Comparison of ENCODE assay signal across 8 mouse cellular contexts in genomic region chr2:155073978-155074765, GRCm38 (mm10). TPM values are rescaled to one million over a fixed set of nuclear protein-coding genes. Genes with fewer than 3 reads are reported as not detected.
DNase-seq lines count a peak whose midpoint lies in the region; ATAC-seq lines count a peak whose summit lies in the region.

Gene Ahcy, minus strand, starts transcription at chr2:155074497.

- H3K27me3 ChIP-seq in heart, embryonic 13.5 days (replicated peaks), result no peaks in the 10 kb centered on the region
- no peaks in the 10 kb centered on the region for H3K27me3 ChIP-seq in liver, embryonic 12.5 days (replicated peaks)
- no peaks in the 10 kb centered on the region for H3K27me3 ChIP-seq in stomach, embryonic 15.5 days (replicated peaks)

- H3K4me2 ChIP-seq in heart, embryonic 13.5 days, result peak within 1 kb of the TSS; percentile 82
- peak within 1 kb of the TSS; percentile 94 for H3K4me2 ChIP-seq in liver, embryonic 12.5 days
- H3K4me2 ChIP-seq in stomach, embryonic 15.5 days, result peak within 1 kb of the TSS; percentile 72

- H3K9ac ChIP-seq in heart, embryonic 13.5 days, result peak within 1 kb of the TSS; percentile 93
- peak within 1 kb of the TSS; percentile 91 for H3K9ac ChIP-seq in liver, embryonic 12.5 days
- peak within 1 kb of the TSS; percentile 49; the same call in 1 of the 2 replicates for H3K9ac ChIP-seq in stomach, embryonic 15.5 days

- peaks cover 22% of the 10 kb centered on the region for H3K4me1 ChIP-seq in heart, embryonic 13.5 days
- peaks cover 54% of the 10 kb centered on the region for H3K4me1 ChIP-seq in liver, embryonic 12.5 days
- H3K4me1 ChIP-seq in stomach, embryonic 15.5 days, result peaks cover 22% of the 10 kb centered on the region

- H3K36me3 ChIP-seq in heart, embryonic 13.5 days, result no peaks in the 10 kb centered on the region
- H3K36me3 ChIP-seq in liver, embryonic 12.5 days, result peaks cover 2% of the 10 kb centered on the region; the same call in 1 of the 2 replicates
- no peaks in the 10 kb centered on the region for H3K36me3 ChIP-seq in stomach, embryonic 15.5 days

- no peaks in the 10 kb centered on the region for H3K9me3 ChIP-seq in heart, embryonic 13.5 days
- H3K9me3 ChIP-seq in liver, embryonic 12.5 days (replicated peaks), result no peaks in the 10 kb centered on the region
- H3K9me3 ChIP-seq in stomach, embryonic 15.5 days, result no peaks in the 10 kb centered on the region

- WGBS in heart, embryonic 13.5 days, result under 1% methylated on average over 56 of the region's 56 CpGs
- WGBS in liver, embryonic 12.5 days (ENCODE audit: insufficient replicate concordance), result under 1% methylated on average over 56 of the region's 56 CpGs
- under 1% methylated on average over 56 of the region's 56 CpGs for WGBS in stomach, embryonic 15.5 days

- ATAC-seq in erythroid progenitor cell, adult 5-6 weeks (replicated peaks; ENCODE audit: low FRiP score, poor library complexity, severe bottlenecking), result peak; percentile 97
- peak; percentile 85 for ATAC-seq in heart, embryonic 13.5 days (ENCODE audit: extremely low read depth, insufficient number of reproducible peaks, low FRiP score, low TSS enrichment)
- ATAC-seq in liver, embryonic 12.5 days, result peak; percentile 93
- peak; percentile 93 for ATAC-seq in stomach, embryonic 15.5 days (ENCODE audit: insufficient read depth, low FRiP score, low read depth)

- DNase-seq in CD4-positive helper T cell, adult 2 months (ENCODE audit: low read depth, low spot score), result peak; percentile 93
- DNase-seq in brain, embryonic 18.5 days (ENCODE audit: low read depth, low spot score), result peak; percentile 77
- DNase-seq in kidney, postnatal 10 days, result peak; percentile 94
- DNase-seq in natural killer cell, adult 2 months (ENCODE audit: low spot score in 2 of 2), result peak; percentile 79 to 86

- H3K4me3 ChIP-seq in heart, embryonic 13.5 days, result peak within 1 kb of the TSS; percentile 82
- H3K4me3 ChIP-seq in liver, embryonic 12.5 days, result peak within 1 kb of the TSS; percentile 82
- H3K4me3 ChIP-seq in stomach, embryonic 15.5 days (replicated peaks), result peak within 1 kb of the TSS; percentile 77

- peak within 1 kb of the TSS; percentile 69 for H3K27ac ChIP-seq in heart, embryonic 13.5 days (replicated peaks)
- H3K27ac ChIP-seq in liver, embryonic 12.5 days, result peak within 1 kb of the TSS; percentile 88
- peak within 1 kb of the TSS; percentile 83 for H3K27ac ChIP-seq in stomach, embryonic 15.5 days

RNA-seq across cellular contexts. Expression of gene Ahcy, which starts in this region (rescaled TPM):
- total RNA-seq in erythroid progenitor cell, adult 5-6 weeks (2015; ENCODE audit: low replicate concordance), result 17.6 and 21.6 TPM in 2 replicates
- total RNA-seq in erythroid progenitor cell, adult 5-6 weeks (2017; ENCODE audit: low replicate concordance), result 8.7 and 16.0 TPM in 2 replicates
- 47.5 and 49.4 TPM in 2 replicates for polyA plus RNA-seq in heart, embryonic 13.5 days (2015; fragmentation: Nextera tagmentation; extraction: Ambion mirVana)
- 65.4 and 67.1 TPM in 2 replicates for polyA plus RNA-seq in liver, embryonic 12.5 days (2016; fragmentation: Nextera tagmentation; extraction: Ambion mirVana)
- polyA plus RNA-seq in stomach, embryonic 15.5 days (2015; fragmentation: Nextera tagmentation; extraction: Ambion mirVana), result 63.5 and 72.9 TPM in 2 replicates

Comparison
In these comparisons a context has a peak if more than half of its experiments do, and no peak if none do; other contexts are left out.
1. Peak in every context shown above with its lines: DNase-seq, ATAC-seq, H3K4me3 ChIP-seq and H3K27ac ChIP-seq.